Mouse (Mus musculus): ENCODE data around the gene H13. TPM values are rescaled to one million over a fixed set of nuclear protein-coding genes. Genes with fewer than 3 reads are reported as not detected.

The H13 gene
- polyA plus RNA-seq (2012; ENCODE audit: insufficient read depth, insufficient read length, missing spikeins) = 93.6 and 95.2 TPM in 2 replicates

- Histone ChIP-seq H3K4me1 (ENCODE audit: control insufficient read depth, insufficient read depth, low read length) (peaks cover 18% of the 10 kb centered on the region), H3K27ac (ENCODE audit: insufficient read depth, low read depth, low read length) (peak within 1 kb of the TSS; percentile 31), H3K4me3 (ENCODE audit: insufficient read depth, low read length) (peak within 1 kb of the TSS; percentile 72)
- TF ChIP-seq CTCF (IDR thresholded peaks at IDR 0.05; ENCODE audit: low read depth, low read length) = peak; percentile 42; the same call in 1 of the 2 replicates
- no peak; the same call in 1 of the 2 replicates for TF ChIP-seq POLR2A (IDR thresholded peaks at IDR 0.05; ENCODE audit: borderline replicate concordance, low read depth, low read length)
Observed at GRCm38 (mm10) chr2:152669256-152669638, at the start of gene H13. TSS of gene H13 (plus strand) at chr2:152669461.

DNA sequence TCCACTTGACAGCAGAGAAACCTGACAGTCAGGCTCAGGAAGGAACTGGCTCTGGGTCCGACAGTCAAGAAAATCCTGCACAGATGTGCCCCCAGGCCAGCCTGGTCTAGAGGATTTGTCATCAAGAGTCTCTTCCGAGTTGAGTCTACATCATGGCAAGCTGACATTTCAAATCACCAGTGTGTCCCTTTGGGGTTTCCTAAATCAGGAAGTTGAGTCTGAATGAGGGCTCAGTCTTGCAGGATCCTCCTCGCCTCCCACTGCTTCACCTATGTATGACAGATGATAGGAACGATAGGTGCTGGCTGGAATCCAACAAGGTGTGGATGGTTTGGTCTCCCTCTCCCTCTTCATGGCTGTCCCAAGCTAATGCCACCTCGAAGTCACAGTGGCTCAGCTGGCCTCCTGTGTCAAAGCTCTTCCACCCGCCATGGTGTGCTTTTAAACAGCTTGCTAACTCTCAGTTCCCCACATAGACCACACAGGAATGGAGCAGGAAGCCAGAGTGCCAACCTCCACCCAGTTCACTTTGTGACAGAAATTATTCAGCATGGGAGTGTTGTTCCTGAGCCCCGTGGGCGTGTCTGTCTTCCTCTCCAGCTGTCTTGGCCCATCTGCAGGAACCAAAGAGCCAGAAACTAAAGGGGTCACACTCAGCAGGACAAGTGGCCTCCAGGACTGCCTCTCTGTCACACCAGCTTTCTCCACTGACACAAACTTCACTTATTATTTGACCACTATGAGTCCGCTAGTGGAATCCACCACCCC is 48.7 kb upstream of the H13 start:
- no peak overlapping the region for H3K4me3 ChIP-seq (ENCODE audit: insufficient read depth, low read length)
- H3K4me1 ChIP-seq (ENCODE audit: control insufficient read depth, insufficient read depth, low read length) = peaks cover 2% of the 10 kb centered on the region; the same call in 1 of the 2 replicates
- H3K27ac ChIP-seq (ENCODE audit: insufficient read depth, low read depth, low read length) = no peak overlapping the region
- TF ChIP-seq POLR2A (IDR thresholded peaks at IDR 0.05; ENCODE audit: borderline replicate concordance, low read depth, low read length) (no peak), CTCF (IDR thresholded peaks at IDR 0.05; ENCODE audit: low read depth, low read length) (no peak)

- Histone ChIP-seq H3K27ac (ENCODE audit: insufficient read depth, low read depth, low read length) (no peak overlapping the region), H3K4me1 (ENCODE audit: control insufficient read depth, insufficient read depth, low read length) (peaks cover 2% of the 10 kb centered on the region; the same call in 1 of the 2 replicates), H3K4me3 (ENCODE audit: insufficient read depth, low read length) (no peak overlapping the region)
- TF ChIP-seq CTCF (IDR thresholded peaks at IDR 0.05; ENCODE audit: low read depth, low read length) (no peak), POLR2A (IDR thresholded peaks at IDR 0.05; ENCODE audit: borderline replicate concordance, low read depth, low read length) (no peak)
Observed at GRCm38 (mm10) chr2:152622151-152622550, 47.1 kb upstream of the H13 start.

- Histone ChIP-seq H3K4me1 (ENCODE audit: control insufficient read depth, insufficient read depth, low read length) (peaks cover 2% of the 10 kb centered on the region; the same call in 1 of the 2 replicates), H3K27ac (ENCODE audit: insufficient read depth, low read depth, low read length) (no peak within 1 kb of the TSS), H3K4me3 (ENCODE audit: insufficient read depth, low read length) (no peak within 1 kb of the TSS)
- TF ChIP-seq POLR2A (IDR thresholded peaks at IDR 0.05; ENCODE audit: borderline replicate concordance, low read depth, low read length) = no peak
- TF ChIP-seq CTCF (IDR thresholded peaks at IDR 0.05; ENCODE audit: low read depth, low read length) = no peak
Observed at GRCm38 (mm10) chr2:152622953-152623352, 46.3 kb upstream of the H13 start, which contains the start of gene Defb25. TSS of gene Defb25 (minus strand) at chr2:152623053.

DNA sequence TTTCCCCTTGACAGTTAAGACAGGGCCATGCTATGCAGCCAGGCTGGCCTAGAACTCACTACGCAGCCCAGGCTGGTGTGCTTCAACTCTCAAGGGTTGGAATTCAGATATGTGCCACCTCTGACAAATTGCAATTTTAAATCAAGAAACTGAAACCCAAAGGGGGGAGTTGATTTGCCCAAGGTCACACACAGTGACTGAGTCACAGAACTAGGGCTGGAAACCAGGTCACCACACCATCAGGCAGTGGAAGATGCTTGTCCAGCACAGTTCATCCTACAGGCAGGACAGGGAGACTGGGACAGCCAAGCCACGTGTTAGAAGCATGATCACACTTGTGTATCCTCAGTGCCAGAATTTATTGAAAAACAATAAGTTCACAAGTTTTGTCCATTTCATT is 44.7 kb upstream of the H13 start:
- Histone ChIP-seq H3K4me3 (ENCODE audit: insufficient read depth, low read length) (no peak overlapping the region), H3K4me1 (ENCODE audit: control insufficient read depth, insufficient read depth, low read length) (peaks cover 2% of the 10 kb centered on the region; the same call in 1 of the 2 replicates), H3K27ac (ENCODE audit: insufficient read depth, low read depth, low read length) (no peak overlapping the region)
- TF ChIP-seq CTCF (IDR thresholded peaks at IDR 0.05; ENCODE audit: low read depth, low read length) (no peak), POLR2A (IDR thresholded peaks at IDR 0.05; ENCODE audit: borderline replicate concordance, low read depth, low read length) (no peak)

DNA sequence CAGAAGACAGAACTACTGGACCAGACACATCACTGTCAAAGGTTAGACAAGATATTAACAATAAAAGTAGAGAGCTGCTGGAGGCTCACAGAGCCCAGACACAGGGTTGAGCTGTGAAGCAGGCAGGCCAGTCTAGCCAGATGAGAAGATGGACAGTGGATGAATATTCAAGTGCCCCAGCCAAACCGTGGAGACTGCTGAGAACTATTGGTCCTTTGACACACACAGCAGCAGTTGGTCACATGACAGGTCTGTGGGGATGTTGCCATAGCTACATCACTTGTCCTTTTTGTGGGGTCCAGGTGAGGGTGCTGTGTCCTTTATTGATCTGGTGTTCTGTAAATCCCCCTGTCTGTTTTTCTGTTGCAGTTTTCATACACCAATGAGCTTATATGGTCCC is 44.0 kb upstream of the H13 start:
- no peak overlapping the region for H3K4me3 ChIP-seq (ENCODE audit: insufficient read depth, low read length)

DNA sequence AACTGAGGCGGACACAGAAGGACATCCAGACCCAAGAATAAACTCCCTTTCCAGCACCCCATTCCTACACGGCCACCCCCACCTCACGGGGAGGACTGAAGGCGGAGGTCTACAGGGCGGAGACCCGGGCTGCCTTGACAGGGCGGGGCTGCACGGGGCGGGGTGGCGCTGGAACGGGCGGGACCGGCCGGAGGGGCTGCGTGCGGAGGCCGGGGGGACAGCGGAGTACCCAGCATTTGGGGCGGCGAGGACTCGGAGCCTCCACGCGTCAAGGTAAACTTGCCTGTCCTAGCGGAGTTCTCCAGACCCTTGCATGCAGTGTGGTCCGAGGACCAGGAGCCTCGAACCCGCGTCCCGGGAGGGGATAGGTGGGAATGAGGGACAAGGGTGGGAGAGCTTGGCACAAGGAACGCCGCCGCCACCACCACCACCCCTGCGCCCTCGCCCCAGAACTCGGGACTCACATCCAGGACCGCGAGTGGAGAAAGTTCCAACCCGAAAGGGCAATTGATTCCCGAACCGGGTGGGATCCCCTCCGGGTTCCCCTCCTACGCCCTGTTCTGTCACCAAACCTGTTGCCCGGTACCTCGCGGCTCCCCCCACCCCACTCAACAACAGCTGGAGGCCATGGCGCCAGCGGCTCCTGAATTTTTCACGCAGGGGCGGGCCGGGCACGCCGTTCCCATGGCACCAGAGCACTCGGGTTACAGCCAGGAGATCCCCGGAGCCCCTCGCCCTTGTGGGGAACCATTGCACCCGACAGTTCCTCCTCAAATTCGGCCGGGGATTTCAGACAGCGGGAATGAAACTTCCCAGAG is 42.3 kb upstream of the H13 start, which contains the start of gene Rem1:
TSS of gene Rem1 (plus strand) at position 178 of the 818 bp plus-strand sequence.
- H3K4me3 ChIP-seq (ENCODE audit: insufficient read depth, low read length) = no peak within 1 kb of the TSS
- H3K4me1 ChIP-seq (ENCODE audit: control insufficient read depth, insufficient read depth, low read length) = no peaks in the 10 kb centered on the region
- no peak within 1 kb of the TSS for H3K27ac ChIP-seq (ENCODE audit: insufficient read depth, low read depth, low read length)
- TF ChIP-seq CTCF (IDR thresholded peaks at IDR 0.05; ENCODE audit: low read depth, low read length) = no peak
- no peak for TF ChIP-seq POLR2A (IDR thresholded peaks at IDR 0.05; ENCODE audit: borderline replicate concordance, low read depth, low read length)

More for the DNA sequence above, 44.0 kb upstream of the H13 start:
- no peak for TF ChIP-seq POLR2A (IDR thresholded peaks at IDR 0.05; ENCODE audit: borderline replicate concordance, low read depth, low read length)
- TF ChIP-seq CTCF (IDR thresholded peaks at IDR 0.05; ENCODE audit: low read depth, low read length) = no peak
- Histone ChIP-seq H3K27ac (ENCODE audit: insufficient read depth, low read depth, low read length) (no peak overlapping the region), H3K4me1 (ENCODE audit: control insufficient read depth, insufficient read depth, low read length) (peaks cover under 1% of the 10 kb centered on the region; the same call in 1 of the 2 replicates)

GRCm38 (mm10) chr2:152628066-152628465 is 41.2 kb upstream of the H13 start:
- H3K4me3 ChIP-seq (ENCODE audit: insufficient read depth, low read length) = no peak overlapping the region
- H3K4me1 ChIP-seq (ENCODE audit: control insufficient read depth, insufficient read depth, low read length) = no peaks in the 10 kb centered on the region
- H3K27ac ChIP-seq (ENCODE audit: insufficient read depth, low read depth, low read length) = no peak overlapping the region
- TF ChIP-seq POLR2A (IDR thresholded peaks at IDR 0.05; ENCODE audit: borderline replicate concordance, low read depth, low read length) (no peak), CTCF (IDR thresholded peaks at IDR 0.05; ENCODE audit: low read depth, low read length) (no peak)

DNA sequence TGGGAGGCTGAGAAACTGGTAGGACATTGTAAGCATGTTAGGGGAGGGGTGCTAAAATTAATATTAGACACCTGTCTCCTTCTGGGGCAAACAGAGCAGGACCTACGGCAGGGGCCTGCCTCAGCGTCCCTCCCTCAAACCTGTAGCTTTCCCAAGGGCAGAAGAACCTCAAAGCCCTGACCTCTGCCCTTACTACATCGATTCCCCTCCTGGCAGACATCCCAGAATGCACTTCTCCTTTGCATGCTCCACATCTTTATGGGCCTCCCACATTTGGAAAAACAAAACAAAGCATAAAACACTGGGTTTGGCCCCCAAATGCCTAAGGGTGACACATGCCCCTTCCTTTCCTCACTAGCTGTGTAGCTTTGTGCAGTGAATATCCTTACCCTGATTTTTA is 40.0 kb upstream of the H13 start:
- Histone ChIP-seq H3K4me1 (ENCODE audit: control insufficient read depth, insufficient read depth, low read length) (no peaks in the 10 kb centered on the region), H3K27ac (ENCODE audit: insufficient read depth, low read depth, low read length) (no peak overlapping the region), H3K4me3 (ENCODE audit: insufficient read depth, low read length) (no peak overlapping the region)
- no peak for TF ChIP-seq CTCF (IDR thresholded peaks at IDR 0.05; ENCODE audit: low read depth, low read length)
- no peak for TF ChIP-seq POLR2A (IDR thresholded peaks at IDR 0.05; ENCODE audit: borderline replicate concordance, low read depth, low read length)
